In the genomic region with DNA sequence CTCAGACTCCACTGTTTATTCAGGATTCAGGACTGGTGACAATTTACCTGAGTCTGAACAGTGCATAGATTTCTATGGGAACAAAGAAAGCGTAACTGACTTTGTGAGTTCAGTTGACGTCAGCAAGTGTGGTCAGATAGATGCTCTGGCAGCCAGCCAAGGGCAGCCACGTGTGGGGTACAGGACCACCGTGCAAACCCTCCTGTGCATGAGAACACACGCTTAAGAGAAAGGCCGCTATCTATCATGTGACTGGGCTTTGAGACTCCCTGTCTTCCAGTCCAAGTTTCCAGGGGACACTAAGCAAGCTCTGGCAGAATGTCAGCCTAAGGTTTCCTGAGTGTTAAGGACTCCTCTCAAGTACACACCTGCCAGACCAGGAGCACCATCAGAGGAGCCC, we compare ENCODE assay signal across 23 mouse cellular contexts. TPM values are rescaled to one million over a fixed set of nuclear protein-coding genes. Genes with fewer than 3 reads are reported as not detected.
DNase-seq lines count a peak whose midpoint lies in the region; ATAC-seq lines count a peak whose summit lies in the region.
"Had no signal": no experiment of that assay in that cellular context is flagged by ENCODE, and none has a peak within 500 bp of the region (broad histone marks: within the 10 kb centered on the region; RNA-seq: fewer than 3 reads in every experiment).

No protein-coding gene starts in this region.

- 48% methylated on average over 6 of the region's 6 CpGs for WGBS in embryonic facial prominence, embryonic 14.5 days
- WGBS in embryonic facial prominence, embryonic 10.5 days = 81% methylated on average over 6 of the region's 6 CpGs
- WGBS in kidney, embryonic 14.5 days = 60% methylated on average over 6 of the region's 6 CpGs
- 57% methylated on average over 6 of the region's 6 CpGs for WGBS in limb, embryonic 12.5 days
- WGBS in limb, embryonic 10.5 days = 82% methylated on average over 6 of the region's 6 CpGs
- WGBS in neural tube, embryonic 15.5 days = 45% methylated on average over 6 of the region's 6 CpGs

- H3K9me3 ChIP-seq in embryonic facial prominence, embryonic 14.5 days (ENCODE audit: control insufficient read depth, low read length) = peaks cover 9% of the 10 kb centered on the region; the same call in 1 of the 2 replicates
- peaks cover 7% of the 10 kb centered on the region; the same call in 1 of the 2 replicates for H3K9me3 ChIP-seq in embryonic facial prominence, embryonic 10.5 days
- H3K9me3 ChIP-seq in kidney, embryonic 14.5 days (ENCODE audit: control insufficient read depth, low read length) = no peaks in the 10 kb centered on the region; the same call in 1 of the 2 replicates
- peaks cover 6% of the 10 kb centered on the region; the same call in 1 of the 2 replicates for H3K9me3 ChIP-seq in limb, embryonic 12.5 days
- H3K9me3 ChIP-seq in limb, embryonic 10.5 days (replicated peaks) = no peaks in the 10 kb centered on the region
- H3K9me3 ChIP-seq in neural tube, embryonic 15.5 days (replicated peaks) = no peaks in the 10 kb centered on the region
- H3K9me3 ChIP-seq: forebrain, embryonic 13.5 days; G1E; heart, embryonic 15.5 days had no signal

- H3K27me3 ChIP-seq in embryonic facial prominence, embryonic 14.5 days (replicated peaks; ENCODE audit: control insufficient read depth, insufficient read depth, low read length) = no peaks in the 10 kb centered on the region
- no peaks in the 10 kb centered on the region for H3K27me3 ChIP-seq in embryonic facial prominence, embryonic 10.5 days (replicated peaks; ENCODE audit: low read depth, poor library complexity, severe bottlenecking)
- no peaks in the 10 kb centered on the region for H3K27me3 ChIP-seq in kidney, embryonic 14.5 days (ENCODE audit: control insufficient read depth, insufficient read depth, low read length)
- no peaks in the 10 kb centered on the region for H3K27me3 ChIP-seq in limb, embryonic 12.5 days
- H3K27me3 ChIP-seq in limb, embryonic 10.5 days (ENCODE audit: low read depth, poor library complexity, severe bottlenecking) = no peaks in the 10 kb centered on the region
- H3K27me3 ChIP-seq in neural tube, embryonic 15.5 days (replicated peaks) = no peaks in the 10 kb centered on the region
- H3K27me3 ChIP-seq: embryonic facial prominence, embryonic 12.5 days; forebrain, embryonic 13.5 days; heart, embryonic 15.5 days had no signal

- no peak overlapping the region for H3K4me2 ChIP-seq in embryonic facial prominence, embryonic 14.5 days (ENCODE audit: low read depth, low read length)
- H3K4me2 ChIP-seq in kidney, embryonic 14.5 days (replicated peaks; ENCODE audit: low read depth, low read length) = no peak overlapping the region
- no peak overlapping the region for H3K4me2 ChIP-seq in limb, embryonic 12.5 days
- no peak overlapping the region for H3K4me2 ChIP-seq in neural tube, embryonic 15.5 days
- H3K4me2 ChIP-seq: embryonic facial prominence, embryonic 12.5 days; forebrain, embryonic 13.5 days; heart, embryonic 11.5 days; heart, embryonic 15.5 days had no signal

- no peak overlapping the region for H3K9ac ChIP-seq in embryonic facial prominence, embryonic 14.5 days (ENCODE audit: low read depth, low read length)
- no peak overlapping the region for H3K9ac ChIP-seq in kidney, embryonic 14.5 days (ENCODE audit: low read depth, low read length)
- H3K9ac ChIP-seq in limb, embryonic 12.5 days (replicated peaks) = no peak overlapping the region
- H3K9ac ChIP-seq in neural tube, embryonic 15.5 days (replicated peaks) = no peak overlapping the region
- H3K9ac ChIP-seq: embryonic facial prominence, embryonic 12.5 days; forebrain, embryonic 13.5 days; forebrain, postnatal 0 days; heart, embryonic 15.5 days had no signal

- peak; percentile 19 for DNase-seq in embryonic facial prominence, embryonic 14.5 days (ENCODE audit: low spot score)
- no peak for DNase-seq in embryonic facial prominence, embryonic 10.5 days (ENCODE audit: low spot score)
- DNase-seq in kidney, adult 9 months = no peak
- DNase-seq in limb, embryonic 10.5 days (ENCODE audit: low spot score) = no peak
- DNase-seq in neural tube, embryonic 10.5 days (ENCODE audit: extremely low spot score, low spot score) = no peak
- DNase-seq: adrenal gland, adult 8-10 months; adrenal gland, postnatal 36 days; B cell, adult 2 months; cerebellum, adult 2 months; embryo, embryonic 11 days; forebrain, postnatal 0 days; gastrocnemius, postnatal 14 days; heart, adult 2 months; heart, postnatal 14 days had no signal

- no peaks in the 10 kb centered on the region for H3K36me3 ChIP-seq in embryonic facial prominence, embryonic 14.5 days (ENCODE audit: control insufficient read depth, insufficient read depth, low read length)
- H3K36me3 ChIP-seq in embryonic facial prominence, embryonic 10.5 days (replicated peaks) = no peaks in the 10 kb centered on the region
- no peaks in the 10 kb centered on the region for H3K36me3 ChIP-seq in kidney, embryonic 14.5 days (ENCODE audit: control insufficient read depth, insufficient read depth, low read length)
- H3K36me3 ChIP-seq in limb, embryonic 12.5 days = no peaks in the 10 kb centered on the region
- no peaks in the 10 kb centered on the region for H3K36me3 ChIP-seq in limb, embryonic 10.5 days
- H3K36me3 ChIP-seq in neural tube, embryonic 15.5 days = no peaks in the 10 kb centered on the region
- H3K36me3 ChIP-seq: embryonic facial prominence, embryonic 12.5 days; G1E; heart, embryonic 15.5 days had no signal

- no peak overlapping the region for H3K4me3 ChIP-seq in embryonic facial prominence, embryonic 14.5 days (ENCODE audit: low read depth, low read length)
- no peak overlapping the region for H3K4me3 ChIP-seq in embryonic facial prominence, embryonic 10.5 days
- no peak overlapping the region for H3K4me3 ChIP-seq in kidney, embryonic 14.5 days (ENCODE audit: low read length)
- H3K4me3 ChIP-seq in limb, embryonic 12.5 days (replicated peaks) = no peak overlapping the region
- H3K4me3 ChIP-seq in limb, embryonic 10.5 days = no peak overlapping the region
- H3K4me3 ChIP-seq in neural tube, embryonic 15.5 days (replicated peaks) = no peak overlapping the region
- H3K4me3 ChIP-seq: embryonic facial prominence, embryonic 12.5 days; forebrain, embryonic 13.5 days; heart, adult 2 months; heart, embryonic 15.5 days had no signal

- peaks cover 15% of the 10 kb centered on the region for H3K4me1 ChIP-seq in embryonic facial prominence, embryonic 14.5 days (ENCODE audit: control insufficient read depth, insufficient read depth, low read length)
- H3K4me1 ChIP-seq in embryonic facial prominence, embryonic 10.5 days = no peaks in the 10 kb centered on the region
- H3K4me1 ChIP-seq in kidney, embryonic 14.5 days (ENCODE audit: control insufficient read depth, insufficient read depth, low read length) = no peaks in the 10 kb centered on the region
- H3K4me1 ChIP-seq in limb, embryonic 12.5 days (replicated peaks) = peaks cover 4% of the 10 kb centered on the region; the same call in 1 of the 2 replicates
- no peaks in the 10 kb centered on the region for H3K4me1 ChIP-seq in limb, embryonic 10.5 days
- peaks cover 10% of the 10 kb centered on the region; the same call in 1 of the 2 replicates for H3K4me1 ChIP-seq in neural tube, embryonic 15.5 days
- H3K4me1 ChIP-seq: embryonic facial prominence, embryonic 12.5 days had no signal

- no peak overlapping the region for H3K27ac ChIP-seq in embryonic facial prominence, embryonic 14.5 days (replicated peaks; ENCODE audit: low read depth, low read length)
- no peak overlapping the region for H3K27ac ChIP-seq in embryonic facial prominence, embryonic 10.5 days (replicated peaks)
- H3K27ac ChIP-seq in kidney, embryonic 14.5 days (ENCODE audit: low read depth, low read length) = peak overlapping the region; percentile 44; the same call in 1 of the 2 replicates
- H3K27ac ChIP-seq in limb, embryonic 12.5 days = no peak overlapping the region
- no peak overlapping the region for H3K27ac ChIP-seq in limb, embryonic 10.5 days
- peak overlapping the region; percentile 35; the same call in 1 of the 2 replicates for H3K27ac ChIP-seq in neural tube, embryonic 15.5 days (replicated peaks)
- H3K27ac ChIP-seq: embryonic facial prominence, embryonic 12.5 days; forebrain, embryonic 13.5 days; heart, adult 2 months; heart, embryonic 15.5 days had no signal

- peak; percentile 23; the same call in 1 of the 2 replicates for ATAC-seq in embryonic facial prominence, embryonic 14.5 days (ENCODE audit: low read depth)
- peak; percentile 60; the same call in 1 of the 2 replicates for ATAC-seq in kidney, embryonic 14.5 days (ENCODE audit: low FRiP score, low TSS enrichment)
- ATAC-seq in limb, embryonic 12.5 days (ENCODE audit: insufficient number of reproducible peaks, insufficient read depth, low FRiP score, low TSS enrichment, low read depth) = 0 out of 2 replicates have a peak, but pooled peaks have one; percentile 20
- no peak for ATAC-seq in neural tube, embryonic 15.5 days (ENCODE audit: low FRiP score)
- ATAC-seq: CD4-positive, CD25-positive, alpha-beta regulatory T cell, adult 4 months; forebrain, embryonic 13.5 days; forebrain, postnatal 0 days had no signal

RNA-seq across cellular contexts. Expression of gene Mki67, which starts 30.4 kb away (rescaled TPM):
- polyA plus RNA-seq in embryonic facial prominence, embryonic 14.5 days (2014; fragmentation: Nextera tagmentation; extraction: Ambion mirVana) = 49.5 and 51.4 TPM in 2 replicates
- polyA plus RNA-seq in embryonic facial prominence, embryonic 10.5 days (2016; fragmentation: Nextera tagmentation; extraction: Ambion mirVana) = 45.7 and 46.9 TPM in 2 replicates
- 50.8 and 67.1 TPM in 2 replicates for polyA plus RNA-seq in kidney, embryonic 14.5 days (2014; fragmentation: Nextera tagmentation; extraction: Ambion mirVana)
- polyA plus RNA-seq in limb, embryonic 12.5 days (2016; fragmentation: Nextera tagmentation; extraction: Ambion mirVana) = 50.5 and 51.2 TPM in 2 replicates
- 38.4 and 46.9 TPM in 2 replicates for polyA plus RNA-seq in limb, embryonic 10.5 days (2016; fragmentation: Nextera tagmentation; extraction: Ambion mirVana)
- polyA plus RNA-seq in neural tube, embryonic 15.5 days (2015; fragmentation: Nextera tagmentation; extraction: Ambion mirVana) = 3.9 and 11.6 TPM in 2 replicates

Comparison
In these comparisons a context has a peak if more than half of its experiments do, and no peak if none do; other contexts are left out.
1. H3K27ac ChIP-seq: peak in kidney, embryonic 14.5 days (single experiment) and neural tube, embryonic 15.5 days (single experiment); none in embryonic facial prominence, embryonic 14.5 days (single experiment), embryonic facial prominence, embryonic 10.5 days (single experiment), limb, embryonic 12.5 days (single experiment) and limb, embryonic 10.5 days (single experiment).